Mouse (Mus musculus) gastrocnemius, postnatal 25 days (tissue): ENCODE measurements around the gene Lamp5. TPM values are rescaled to one million over a fixed set of nuclear protein-coding genes. Genes with fewer than 3 reads are reported as not detected.

Experiments used
- DNase-seq: peaks from one replicate; pipeline ENCODE4 v3.0.0; 2022
- long read RNA-seq, 2 experiments: library from polyadenylated mRNA; stranded (forward); transcript quantifications; one replicate each; pipeline ENCODE4 v2.0.0; 2021
- total RNA-seq, 2 experiments: library from RNA; stranded (reverse); gene quantifications; 1 replicate in 1 of 2; 2 replicates in 1 of 2; pipeline ENCODE4 v1.2.3; 2021

Gene Lamp5
- not detected for total RNA-seq
- long read RNA-seq, experiment 1: 0 reads
- long read RNA-seq, experiment 2: 0 reads

GRCm38 (mm10) chr2:136051688-136052289, at the start of gene Lamp5:
Gene Lamp5 (plus strand): TSS chr2:136052239.
- no peak for DNase-seq

- DNase-seq: no peak
These were observed 48.2 kb upstream of the Lamp5 start for GRCm38 (mm10) chr2:136003836-136004235.

- no peak for DNase-seq
These were observed 45.8 kb upstream of the Lamp5 start for GRCm38 (mm10) chr2:136006280-136006679.

- DNase-seq: no peak
These were observed 39.3 kb upstream of the Lamp5 start for GRCm38 (mm10) chr2:136012759-136013158.

- DNase-seq: no peak
These were observed 3.6 kb upstream of the Lamp5 start for GRCm38 (mm10) chr2:136048464-136048863.

GRCm38 (mm10) chr2:136050793-136051615, 1.0 kb upstream of the Lamp5 start:
- no peak for DNase-seq

- DNase-seq: no peak
These were observed 5.9 kb downstream of the Lamp5 start for GRCm38 (mm10) chr2:136057861-136058331.

GRCm38 (mm10) chr2:136058398-136058797, 6.4 kb downstream of the Lamp5 start:
- no peak for DNase-seq

GRCm38 (mm10) chr2:136059029-136059669, 7.1 kb downstream of the Lamp5 start:
- DNase-seq: no peak

GRCm38 (mm10) chr2:136064356-136064755, 12.3 kb downstream of the Lamp5 start:
- no peak for DNase-seq

- no peak for DNase-seq
These were observed 43.9 kb downstream of the Lamp5 start for GRCm38 (mm10) chr2:136095978-136096377.

- DNase-seq: no peak
These were observed 45.1 kb downstream of the Lamp5 start for GRCm38 (mm10) chr2:136097143-136097542.

GRCm38 (mm10) chr2:136107597-136107996, 55.6 kb downstream of the Lamp5 start:
- no peak for DNase-seq

- no peak for DNase-seq
These were observed 56.3 kb downstream of the Lamp5 start for GRCm38 (mm10) chr2:136108124-136109037.

- DNase-seq: no peak
These were observed 57.0 kb downstream of the Lamp5 start for GRCm38 (mm10) chr2:136109038-136109363.

GRCm38 (mm10) chr2:136113374-136113773, 61.3 kb downstream of the Lamp5 start:
- DNase-seq: no peak

- DNase-seq: no peak
These were observed 66.0 kb downstream of the Lamp5 start for GRCm38 (mm10) chr2:136118006-136118405.
